Mouse (Mus musculus) brain, adult 10 weeks (tissue): ENCODE results near the gene Gm47995. TPM values are rescaled to one million over a fixed set of nuclear protein-coding genes. Genes with fewer than 3 reads are reported as not detected.

Experiments used
- polyA plus RNA-seq: library from polyadenylated mRNA; stranded (reverse); fragments of 350-450 nt; fragmentation: Illumina TruSeq; extraction: RNeasy Lipid Tissue Mini Kit (QIAGEN cat#74804); gene quantifications from one replicate; pipeline ENCODE4 v1.2.3, GENCODE M21; 2015; ENCODE audit warnings: low read depth, low replicate concordance

Gm47995 gene
- polyA plus RNA-seq: not detected

GRCm38 (mm10) chr1:151198120-151198519 is at the start of gene Gm47995:
Gene Gm47995, plus strand, starts transcription at chr1:151198448.

GRCm38 (mm10) chr1:151182266-151182665 is 16.0 kb upstream of the Gm47995 start, which contains the start of gene Gm47985:
Gene Gm47985, plus strand, starts transcription at chr1:151182537.

GRCm38 (mm10) chr1:151192075-151192474 is 6.2 kb upstream of the Gm47995 start, which contains the start of gene Gm8947:
Gene Gm8947, plus strand, starts transcription at chr1:151192376.

GRCm38 (mm10) chr1:151203818-151204217 is 5.6 kb downstream of the Gm47995 start, which contains the start of gene 3110040M04Rik:
Gene 3110040M04Rik, plus strand, starts transcription at chr1:151204121.

GRCm38 (mm10) chr1:151209824-151210355 is 11.6 kb downstream of the Gm47995 start, which contains the start of gene Gm47996:
Gene Gm47996, plus strand, starts transcription at chr1:151210131.

Other genes starting within 250 kb of the Gm47995 start
- 3.7 TPM for gene Hmcn1, start 205.0 kb upstream of the Gm47995 start, polyA plus RNA-seq
- gene Gm47985, start 15.9 kb upstream of the Gm47995 start, polyA plus RNA-seq: not detected
- not detected for gene Gm8947, start 6.1 kb upstream of the Gm47995 start, polyA plus RNA-seq
- gene 3110040M04Rik, start 5.7 kb downstream of the Gm47995 start, polyA plus RNA-seq: not detected
- gene Gm47996, start 11.7 kb downstream of the Gm47995 start, polyA plus RNA-seq: not detected
- gene Ivns1abp, start 146.0 kb downstream of the Gm47995 start, polyA plus RNA-seq: 150 TPM
- gene Swt1, start 230.0 kb downstream of the Gm47995 start, polyA plus RNA-seq: 9.8 TPM
- gene Trmt1l, start 230.1 kb downstream of the Gm47995 start, polyA plus RNA-seq: 23.1 TPM